Mouse (Mus musculus) ES-Bruce4 (cell line): Measurements from ENCODE around the gene Rfpl4b. TPM values are rescaled to one million over a fixed set of nuclear protein-coding genes. Genes with fewer than 3 reads are reported as not detected.
"Not testable (repeated sequence)": the region's sequence is repeated elsewhere in the genome, so short reads cannot be mapped to it uniquely, and the experiment has no call there.

Experiments used
- H3K27ac ChIP-seq: 2 replicates; pipeline ENCODE4 v1.5.1; 2012; ENCODE audit warnings: low read length, inconsistent platforms; ENCODE audit not compliant: insufficient read depth
- H3K27me3 ChIP-seq: 2 replicates; pipeline ENCODE4 v1.6.1; 2012; ENCODE audit warnings: mild to moderate bottlenecking, low read length, inconsistent platforms; ENCODE audit not compliant: control insufficient read depth, poor library complexity, insufficient read depth, severe bottlenecking
- H3K36me3 ChIP-seq: 2 replicates; pipeline ENCODE4 v1.6.1; 2012; ENCODE audit warnings: inconsistent platforms, mild to moderate bottlenecking, low read length, moderate library complexity; ENCODE audit not compliant: control insufficient read depth, poor library complexity, insufficient read depth, severe bottlenecking
- H3K4me1 ChIP-seq: one replicate; pipeline ENCODE4 v1.8.1; 2011; ENCODE audit warnings: low read length; ENCODE audit not compliant: control insufficient read depth, insufficient read depth
- H3K4me3 ChIP-seq: 2 replicates; pipeline ENCODE4 v1.5.1; 2011; ENCODE audit warnings: low read depth, mild to moderate bottlenecking, low read length
- H3K9ac ChIP-seq: 2 replicates; pipeline ENCODE4 v1.6.1; 2012; ENCODE audit warnings: low read depth, mild to moderate bottlenecking, inconsistent platforms; ENCODE audit not compliant: poor library complexity, severe bottlenecking
- H3K9me3 ChIP-seq: replicated peaks from 2 replicates; pipeline ENCODE4 v1.6.1; 2012; ENCODE audit warnings: mild to moderate bottlenecking, low read length, inconsistent platforms; ENCODE audit not compliant: control insufficient read depth, poor library complexity, insufficient read depth, severe bottlenecking
- CTCF ChIP-seq: IDR thresholded peaks from one replicate; pipeline ENCODE4 v1.8.1; 2011; ENCODE audit warnings: low read depth, low read length
- EP300 ChIP-seq: IDR thresholded peaks from 2 replicates; pipeline ENCODE4 v1.6.1; 2011; ENCODE audit warnings: low read depth, low read length; ENCODE audit not compliant: insufficient read depth
- POLR2A ChIP-seq: IDR thresholded peaks from one replicate; pipeline ENCODE4 v1.8.1; 2011; ENCODE audit warnings: low read length; ENCODE audit not compliant: insufficient read depth
- polyA plus RNA-seq: library from polyadenylated mRNA; stranded (reverse); fragments of >200 nt; gene quantifications from 2 replicates; pipeline ENCODE4 v1.2.4, GENCODE M21; 2011; ENCODE audit warnings: low read depth; ENCODE audit not compliant: missing spikeins, insufficient read depth, insufficient read length

Gene Rfpl4b
- not detected in 2 replicates for polyA plus RNA-seq

GRCm38 (mm10) chr10:38821679-38822078, at the start of gene Rfpl4b:
Gene Rfpl4b (minus strand): TSS chr10:38821779.
- no peak within 1 kb of the TSS for H3K9ac ChIP-seq
- H3K36me3 ChIP-seq: no peaks in the 10 kb centered on the region
- H3K27ac ChIP-seq: no peak within 1 kb of the TSS
- peaks cover 12% of the 10 kb centered on the region for H3K9me3 ChIP-seq
- H3K27me3 ChIP-seq: no peaks in the 10 kb centered on the region
- TF ChIP-seq POLR2A: no peak
- no peak for TF ChIP-seq CTCF
- no peak for TF ChIP-seq EP300
- no peaks in the 10 kb centered on the region for H3K4me1 ChIP-seq
- no peak within 1 kb of the TSS for H3K4me3 ChIP-seq

- Histone ChIP-seq H3K36me3 (no peaks in the 10 kb centered on the region), H3K9ac (no peak overlapping the region), H3K9me3 (peaks cover 3% of the 10 kb centered on the region), H3K27me3 (no peaks in the 10 kb centered on the region), H3K27ac (no peak overlapping the region), H3K4me3 (no peak overlapping the region), H3K4me1 (no peaks in the 10 kb centered on the region)
- TF ChIP-seq EP300: no peak
- no peak for TF ChIP-seq CTCF
- no peak for TF ChIP-seq POLR2A
These were observed 33.6 kb upstream of the Rfpl4b start for GRCm38 (mm10) chr10:38855186-38855585.

- H3K4me1 ChIP-seq, H3K4me3 ChIP-seq, H3K9ac ChIP-seq, H3K27me3 ChIP-seq, H3K36me3 ChIP-seq: not testable (repeated sequence)
- Histone ChIP-seq H3K9me3 (peaks cover 14% of the 10 kb centered on the region), H3K27ac (peak overlapping the region; percentile 59)
- TF ChIP-seq EP300: peak; percentile 85
These were observed 28.4 kb upstream of the Rfpl4b start for GRCm38 (mm10) chr10:38850006-38850405.

- Histone ChIP-seq H3K9me3 (peaks cover 14% of the 10 kb centered on the region), H3K4me3 (no peak overlapping the region), H3K36me3 (no peaks in the 10 kb centered on the region), H3K27me3 (no peaks in the 10 kb centered on the region), H3K4me1 (no peaks in the 10 kb centered on the region), H3K27ac (no peak overlapping the region), H3K9ac (no peak overlapping the region)
- peak; percentile 88 for TF ChIP-seq CTCF
- no peak for TF ChIP-seq EP300
These were observed 27.4 kb upstream of the Rfpl4b start for GRCm38 (mm10) chr10:38848884-38849499.

GRCm38 (mm10) chr10:38848231-38848630, 26.7 kb upstream of the Rfpl4b start:
- TF ChIP-seq EP300 (no peak), CTCF (no peak), POLR2A (no peak)
- Histone ChIP-seq H3K4me1 (no peaks in the 10 kb centered on the region), H3K27me3 (no peaks in the 10 kb centered on the region), H3K9me3 (peaks cover 14% of the 10 kb centered on the region), H3K9ac (no peak overlapping the region), H3K4me3 (no peak overlapping the region), H3K36me3 (no peaks in the 10 kb centered on the region), H3K27ac (no peak overlapping the region)

GRCm38 (mm10) chr10:38823741-38824140, 2.2 kb upstream of the Rfpl4b start:
- Histone ChIP-seq H3K4me1 (no peaks in the 10 kb centered on the region), H3K27me3 (no peaks in the 10 kb centered on the region), H3K27ac (no peak overlapping the region), H3K9me3 (peaks cover 15% of the 10 kb centered on the region), H3K4me3 (no peak overlapping the region), H3K36me3 (no peaks in the 10 kb centered on the region), H3K9ac (no peak overlapping the region)
- no peak for TF ChIP-seq POLR2A
